ENCODE assay signal across 16 mouse cellular contexts in the genomic region with DNA sequence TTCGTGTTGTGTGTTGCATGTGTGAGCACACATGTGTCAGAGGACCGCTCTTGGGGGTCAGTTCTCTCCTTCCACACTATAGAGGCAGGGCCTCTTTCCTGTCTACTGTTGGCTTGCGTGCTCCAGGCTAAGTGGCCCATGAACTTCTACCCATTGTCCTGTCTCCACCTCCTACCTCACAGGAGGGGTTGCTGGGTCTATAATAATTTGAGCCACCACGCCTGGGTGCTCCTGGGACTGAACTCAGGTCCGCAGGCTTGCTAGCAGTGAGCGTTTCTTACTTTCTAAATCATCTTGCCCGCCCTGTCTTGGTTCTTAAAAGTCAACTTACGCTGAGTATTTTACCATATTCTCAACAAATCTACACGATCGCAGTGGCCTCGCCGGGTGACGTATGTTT.
"Had no signal": no experiment of that assay in that cellular context is flagged by ENCODE, and none has a peak within 500 bp of the region (broad histone marks: within the 10 kb centered on the region; RNA-seq: fewer than 3 reads in every experiment).

No protein-coding gene starts in this region.

- ATAC-seq: midbrain, embryonic 16.5 days had no signal

- H3K27ac ChIP-seq: midbrain, embryonic 12.5 days; neural tube, embryonic 13.5 days; neural tube, embryonic 15.5 days; stomach, embryonic 15.5 days; stomach, postnatal 0 days had no signal

- DNase-seq: lung, adult 18-20 months; lung, embryonic 14.5 days; lung, postnatal 10 days; lung, postnatal 4 days; midbrain, embryonic 14.5 days; right cerebral cortex, postnatal 14 days; thymus, postnatal 14 days; thymus, postnatal 36 days had no signal

- H3K27me3 ChIP-seq: midbrain, embryonic 12.5 days; neural tube, embryonic 13.5 days; neural tube, embryonic 15.5 days; stomach, embryonic 15.5 days had no signal

- H3K9ac ChIP-seq: lung, embryonic 14.5 days; midbrain, embryonic 12.5 days; neural tube, embryonic 13.5 days; neural tube, embryonic 15.5 days; stomach, embryonic 15.5 days had no signal

- H3K36me3 ChIP-seq: midbrain, embryonic 12.5 days; neural tube, embryonic 13.5 days; neural tube, embryonic 15.5 days; stomach, embryonic 15.5 days had no signal

- H3K4me3 ChIP-seq: midbrain, embryonic 10.5 days; midbrain, embryonic 12.5 days; myocyte; neural tube, embryonic 13.5 days; neural tube, embryonic 15.5 days; stomach, embryonic 15.5 days had no signal

- H3K9me3 ChIP-seq: midbrain, embryonic 10.5 days; neural tube, embryonic 13.5 days; neural tube, embryonic 15.5 days; stomach, embryonic 15.5 days had no signal

- H3K4me2 ChIP-seq: lung, embryonic 14.5 days; midbrain, embryonic 12.5 days; neural tube, embryonic 13.5 days; neural tube, embryonic 15.5 days; stomach, embryonic 15.5 days had no signal
